Mouse (Mus musculus) hematopoietic stem cell, adult 5-6 weeks (primary cell): ENCODE measurements around the gene Rassf2. TPM values are rescaled to one million over a fixed set of nuclear protein-coding genes. Genes with fewer than 3 reads are reported as not detected.

Source experiments
- ATAC-seq, 2 experiments: fragments of 125-278 bp in 1 of 2; replicated peaks in 1 of 2; 2 replicates each; pipeline ENCODE4 v1.8.0; 2016 to 2017; ENCODE audit warnings: inconsistent platforms in 2 of 2, mild to moderate bottlenecking in 2 of 2, moderate number of reproducible peaks in 2 of 2, low read depth in 1 of 2, moderate TSS enrichment in 1 of 2; ENCODE audit not compliant: low FRiP score in 2 of 2, poor library complexity in 2 of 2, severe bottlenecking in 2 of 2, insufficient read depth in 1 of 2, low TSS enrichment in 1 of 2
- total RNA-seq: library from RNA; stranded (forward); fragments of 172-1452, 232-1000 nt; gene quantifications from 2 replicates; pipeline ENCODE4 v1.2.3, GENCODE M21; 2017

Rassf2 gene
- total RNA-seq, 1 experiment from 2014 or later: 130 TPM

DNA sequence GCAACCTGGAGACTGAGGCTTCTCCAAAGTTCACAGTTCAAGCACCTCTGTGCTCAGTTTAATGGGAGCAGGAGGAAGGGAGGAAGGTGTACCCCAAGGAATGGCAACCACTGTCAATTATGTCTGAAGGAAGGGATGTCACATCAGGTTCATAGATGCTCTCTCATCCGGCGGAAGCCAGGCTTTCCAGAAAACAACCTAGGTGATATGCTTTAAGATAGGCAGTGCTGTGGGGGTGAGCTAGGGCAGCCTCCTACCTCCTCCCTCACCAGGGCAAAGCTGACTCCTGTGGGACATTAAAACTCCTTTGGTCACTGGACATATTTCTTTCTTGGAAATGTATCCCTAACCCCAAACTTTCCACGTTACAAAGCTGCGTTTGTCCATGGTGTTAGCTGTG lies 36.9 kb downstream of the Rassf2 start:
- no peak for ATAC-seq

DNA sequence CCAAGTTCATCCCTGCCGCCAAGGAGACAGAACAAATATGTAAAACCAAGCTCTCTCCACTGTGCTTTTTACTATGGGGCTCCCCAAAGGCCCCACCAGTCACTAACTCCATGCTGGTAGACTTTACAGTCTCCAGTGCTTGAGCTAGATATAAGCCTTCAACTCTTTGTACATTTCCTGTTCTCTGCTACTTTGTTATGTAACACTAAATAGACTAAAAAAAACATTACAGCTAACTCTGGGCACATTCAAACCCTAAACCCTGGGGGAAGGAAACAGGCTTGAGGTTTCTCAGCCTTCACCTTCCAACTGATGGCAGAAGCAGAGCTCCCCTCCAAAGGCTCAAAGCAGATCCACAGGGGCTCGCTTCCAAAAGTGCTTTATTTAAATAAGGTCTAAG lies 37.6 kb downstream of the Rassf2 start:
- ATAC-seq: peak; percentile 41 to 51

DNA sequence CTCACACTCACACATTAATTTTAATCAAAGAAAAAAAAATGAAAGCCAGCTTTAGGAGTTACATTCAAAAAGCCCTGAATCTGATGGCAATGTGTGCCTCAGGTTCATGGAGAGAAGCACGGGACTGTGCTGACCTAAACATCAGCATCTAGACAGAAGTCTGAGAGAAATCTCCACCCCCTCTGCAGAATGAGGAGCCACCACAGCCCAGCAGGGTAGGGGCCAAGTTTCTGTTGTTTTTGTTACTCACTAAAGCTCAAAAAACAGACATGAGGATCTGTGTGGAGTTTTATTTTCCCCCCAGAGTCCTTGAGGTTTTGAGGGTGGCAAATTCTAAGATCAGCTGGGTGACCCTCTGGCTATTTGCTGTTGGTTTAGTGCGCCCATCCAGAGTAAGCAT lies 41.5 kb downstream of the Rassf2 start:
- ATAC-seq: no peak

DNA sequence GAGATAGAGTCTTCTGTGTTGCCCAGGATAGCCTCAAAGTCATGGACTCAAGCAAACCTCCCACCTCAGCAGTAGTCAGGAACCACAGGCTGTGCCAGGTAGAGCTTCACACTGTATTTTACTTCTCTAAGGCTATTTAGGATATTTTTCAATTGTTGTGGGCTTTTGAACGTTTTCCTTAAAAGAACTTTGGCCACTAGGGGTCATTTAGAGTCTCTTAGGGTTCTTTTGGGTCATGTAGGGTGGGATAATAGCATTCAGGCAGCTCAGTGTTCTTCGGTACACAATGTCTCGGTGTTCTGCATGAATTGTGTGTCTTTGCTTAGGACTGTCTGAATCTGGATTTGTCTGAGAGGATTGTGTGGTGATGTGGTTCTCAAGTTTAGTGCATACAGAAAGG lies 42.1 kb downstream of the Rassf2 start:
- ATAC-seq: no peak; a peak in 1 of 4 replicates

- ATAC-seq: peak; percentile 81 to 85
These were observed 47.4 kb downstream of the Rassf2 start for GRCm38 (mm10) chr2:131982546-131983196.

GRCm38 (mm10) chr2:131980866-131981265 lies 49.2 kb downstream of the Rassf2 start:
- ATAC-seq: peak; percentile 25; a peak in 2 of 4 replicates

- no peak; a peak in 1 of 4 replicates for ATAC-seq
These were observed 53.4 kb downstream of the Rassf2 start for GRCm38 (mm10) chr2:131976663-131977062.

DNA sequence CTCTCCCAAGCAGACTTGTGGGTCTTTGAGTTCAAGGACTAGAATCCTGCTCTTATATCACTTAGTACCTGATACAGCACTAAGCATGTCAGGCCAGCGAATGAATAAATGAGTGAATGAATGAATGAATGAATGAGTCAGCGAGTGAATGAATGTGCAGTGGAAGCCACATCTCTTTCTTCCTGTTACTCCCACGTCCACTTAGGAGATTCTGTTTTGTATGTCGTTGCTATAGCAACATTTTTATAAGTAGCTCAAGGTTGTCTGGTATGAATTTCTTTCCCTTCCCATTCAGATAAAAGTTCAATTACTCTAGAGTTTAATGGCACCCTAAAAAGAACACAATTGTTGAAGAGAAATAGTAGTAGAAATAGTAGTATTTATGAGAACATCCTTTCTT lies 59.0 kb downstream of the Rassf2 start:
- no peak for ATAC-seq

DNA sequence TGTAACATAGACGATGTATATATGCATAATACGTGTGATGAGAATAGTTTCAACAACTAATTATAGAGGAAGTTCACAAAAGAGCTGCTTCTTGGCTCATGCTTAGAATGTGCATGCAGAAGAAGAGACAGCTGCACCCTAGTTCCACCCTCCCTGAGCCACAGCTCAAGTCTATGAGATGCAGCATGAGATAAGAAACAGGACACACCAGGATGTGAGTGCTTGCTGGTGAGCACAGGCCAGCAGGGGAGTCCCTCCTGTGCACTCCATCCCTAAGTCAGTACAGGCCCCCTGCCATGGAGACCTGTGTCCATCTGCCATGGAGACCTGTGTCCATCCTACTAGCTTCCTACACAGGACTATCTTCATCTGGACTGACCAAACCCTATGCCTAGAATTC lies 59.5 kb downstream of the Rassf2 start:
- ATAC-seq: no peak

- no peak for ATAC-seq
These were observed 68.4 kb downstream of the Rassf2 start for GRCm38 (mm10) chr2:131961671-131962070.

GRCm38 (mm10) chr2:131957731-131958222 lies 72.3 kb downstream of the Rassf2 start:
- no peak for ATAC-seq

DNA sequence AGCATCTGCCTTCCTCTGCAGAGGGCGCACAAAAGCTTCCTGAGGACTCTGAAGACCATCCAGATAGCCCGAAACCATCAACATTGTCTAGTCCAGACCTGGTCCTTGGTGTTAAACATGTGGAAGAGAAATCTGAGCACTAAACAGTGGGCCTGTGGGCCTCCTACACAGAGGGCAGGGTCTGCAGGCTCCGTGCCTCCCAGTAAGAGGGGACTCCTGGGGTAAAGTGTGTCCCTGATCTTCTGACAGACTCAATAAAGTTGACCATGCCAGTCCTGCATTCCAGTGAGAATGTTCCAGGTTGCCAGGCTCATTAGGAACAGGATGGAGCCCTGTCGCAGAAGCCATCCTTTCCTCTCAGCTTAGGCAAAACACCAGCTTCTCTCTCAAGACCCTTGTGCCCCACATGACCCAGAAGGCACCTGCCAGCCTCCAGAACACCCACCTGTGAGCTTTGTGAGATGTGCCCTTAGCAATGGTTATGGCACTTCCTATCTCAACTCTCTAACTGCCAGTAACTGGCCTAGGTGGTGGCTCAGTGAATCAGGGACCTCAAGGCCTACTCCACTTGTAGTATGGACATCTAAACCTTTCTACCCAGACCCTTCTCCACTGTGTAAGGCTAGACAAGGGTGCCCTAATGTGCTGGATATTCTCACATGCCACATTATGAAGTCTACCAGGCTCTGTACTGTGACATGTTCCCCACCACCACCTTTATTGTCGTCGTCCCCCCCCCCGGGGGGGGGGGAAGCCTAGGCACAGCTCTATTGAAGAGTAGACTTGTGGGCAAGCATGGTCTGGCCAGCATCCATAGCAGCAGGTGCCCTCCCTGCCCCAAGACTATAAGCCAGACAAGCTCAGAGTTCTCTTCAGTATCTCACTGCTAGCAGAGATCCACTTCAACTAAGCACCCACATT lies 73.5 kb downstream of the Rassf2 start:
- ATAC-seq: no peak

DNA sequence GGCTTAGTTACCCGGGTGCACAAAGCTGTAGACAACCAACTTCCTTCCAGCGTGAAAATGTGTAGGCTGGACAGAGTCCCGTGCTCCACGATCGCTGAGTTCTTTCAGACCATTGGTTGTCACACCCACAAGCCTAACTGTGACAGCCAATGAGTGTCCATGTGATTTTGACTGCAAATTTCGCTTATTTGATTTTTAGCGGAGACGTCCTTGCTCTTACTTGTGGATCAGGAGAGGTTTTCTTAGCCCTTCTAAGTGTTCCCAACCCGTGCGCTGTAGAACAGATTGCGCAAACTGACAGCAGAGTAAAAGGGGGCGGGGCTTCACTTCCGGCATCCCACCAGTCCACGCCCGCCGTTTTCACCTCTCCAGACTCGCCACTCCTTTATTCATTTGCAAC lies 74.8 kb downstream of the Rassf2 start:
- peak; percentile 35 to 61; a peak in 3 of 4 replicates for ATAC-seq

GRCm38 (mm10) chr2:131954835-131955234 lies 75.2 kb downstream of the Rassf2 start:
- 0 out of 4 replicates have a peak, but pooled peaks have one; percentile 2 to 6 for ATAC-seq

DNA sequence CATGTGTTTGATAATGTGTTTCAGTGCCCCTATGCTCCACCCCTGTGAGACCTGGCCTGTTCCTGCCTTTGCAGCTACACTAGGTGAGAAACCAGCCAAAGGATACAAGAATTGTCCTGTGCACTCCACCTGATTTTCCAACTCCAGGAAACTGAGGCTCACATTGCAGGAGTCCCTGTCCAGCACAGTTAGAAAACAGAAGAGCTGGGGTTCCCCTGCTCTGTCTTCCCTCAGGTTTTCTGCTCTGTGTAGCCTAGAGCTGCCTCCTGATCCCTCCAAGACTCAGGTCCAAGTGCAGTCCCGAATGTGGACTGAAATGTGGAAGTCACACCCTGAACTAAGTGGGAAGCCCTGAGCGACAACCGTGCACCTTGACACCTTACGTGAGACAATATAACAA lies 76.3 kb downstream of the Rassf2 start:
- ATAC-seq: no peak

GRCm38 (mm10) chr2:131952961-131953538 lies 77.0 kb downstream of the Rassf2 start:
- no peak for ATAC-seq

DNA sequence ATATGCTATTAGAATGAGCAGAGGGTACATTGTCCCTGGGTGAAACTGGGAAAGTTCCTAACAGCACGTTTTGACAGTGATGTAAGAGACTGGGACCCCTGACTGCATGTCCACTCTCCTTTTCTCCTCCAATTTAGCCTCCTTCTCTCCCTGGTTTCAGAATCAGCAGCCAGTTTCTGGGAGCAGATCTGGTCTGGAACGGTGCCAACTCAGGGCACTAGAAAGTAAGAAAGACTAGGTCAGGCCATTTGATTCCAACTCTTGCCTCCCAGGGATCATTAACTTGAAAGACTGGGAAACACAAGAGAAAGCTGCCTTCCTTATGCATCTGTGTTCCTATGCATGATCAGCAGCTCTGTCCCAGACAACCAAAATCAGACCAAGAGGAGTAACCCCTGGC lies 77.6 kb downstream of the Rassf2 start:
- no peak for ATAC-seq

GRCm38 (mm10) chr2:131950598-131951095 lies 79.4 kb downstream of the Rassf2 start, which contains the start of gene Prnd:
Gene Prnd, plus strand, starts transcription at chr2:131950861.
- peak; percentile 68 to 75 for ATAC-seq
